Mouse (Mus musculus) frontal cortex, postnatal 25 days (tissue): ENCODE data around the gene Gpr107.
"Not testable (repeated sequence)": the region's sequence is repeated elsewhere in the genome, so short reads cannot be mapped to it uniquely, and the experiment has no call there.

Source experiments
- DNase-seq, 2 experiments: peaks; one replicate each; pipeline ENCODE4 v3.0.0; 2022; ENCODE audit warnings: low spot score in 2 of 2

Gpr107 gene

DNA sequence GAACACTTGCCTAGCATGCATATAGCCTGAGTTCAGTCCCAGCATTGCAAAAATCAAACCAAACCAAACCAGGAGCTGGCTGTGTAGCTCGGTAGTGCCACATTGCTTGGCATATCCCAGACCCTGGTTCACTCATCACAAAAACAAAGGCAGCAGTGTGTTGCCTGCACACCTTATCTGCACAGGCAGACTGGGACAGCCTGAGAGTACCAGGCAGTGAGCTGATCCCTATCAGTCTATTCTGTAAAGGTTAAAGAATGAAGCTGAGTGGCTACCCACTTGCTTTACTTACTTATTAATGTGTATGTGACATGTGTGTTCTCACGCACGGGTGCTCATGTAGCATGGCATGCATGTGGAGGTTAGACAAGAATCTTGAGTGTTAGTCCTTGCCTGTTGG lies 4.7 kb downstream of the Gpr107 start:
- DNase-seq = no peak

DNA sequence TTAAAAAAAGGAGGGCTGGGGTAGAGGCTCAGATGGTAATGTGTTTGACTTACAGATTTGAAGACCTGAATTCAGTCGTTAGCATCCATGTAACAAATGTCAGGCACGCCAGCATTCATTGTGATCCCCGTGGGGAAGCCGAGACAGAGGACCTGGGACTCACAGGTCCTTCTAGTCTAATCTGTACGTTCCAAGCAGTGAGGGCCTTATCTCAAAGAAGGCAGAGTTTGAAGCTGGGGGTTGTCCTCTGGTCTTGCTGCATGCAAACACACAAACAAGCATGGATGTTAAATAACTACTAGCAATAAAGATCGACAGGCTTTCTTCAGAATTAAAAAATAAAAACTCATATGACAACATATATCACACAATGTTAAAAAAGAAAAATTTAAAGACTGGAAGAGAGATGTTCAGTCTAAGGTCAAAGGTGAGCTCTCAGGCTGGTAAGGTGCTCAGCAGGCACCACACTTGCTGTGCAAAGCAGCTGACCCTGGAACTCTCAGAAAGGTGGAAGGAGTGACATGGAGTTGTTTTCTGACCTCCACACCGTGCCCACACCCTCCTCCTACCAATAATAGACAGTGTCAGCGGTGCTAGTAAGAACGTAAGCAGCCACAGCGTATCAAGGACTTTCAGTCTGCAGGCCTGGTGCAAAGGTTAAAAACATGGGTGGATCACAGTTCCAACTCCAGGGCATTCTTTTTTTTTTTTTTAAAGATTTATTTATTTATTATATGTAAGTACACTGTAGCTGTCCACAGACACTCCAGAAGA lies 8.2 kb downstream of the Gpr107 start:
- DNase-seq = no peak

DNA sequence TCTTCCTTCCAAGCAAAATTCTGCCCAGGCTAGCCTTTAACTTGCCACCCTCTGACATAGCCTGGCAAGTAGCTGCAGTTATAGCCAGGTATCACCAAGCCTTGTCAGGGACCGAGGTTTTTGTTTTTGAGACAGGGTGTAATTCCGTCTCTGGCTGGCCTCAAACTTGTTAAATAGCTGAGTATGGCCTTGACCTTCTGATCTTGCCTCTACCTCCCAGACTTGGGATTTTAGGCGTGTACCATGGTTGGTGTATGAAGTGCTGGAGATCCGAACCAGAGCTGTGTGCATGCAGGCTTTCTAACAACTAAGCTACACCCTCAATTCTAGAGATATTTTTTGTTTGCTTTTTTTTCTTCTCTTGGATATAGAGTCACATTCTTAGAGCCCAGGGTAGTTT lies 9.5 kb downstream of the Gpr107 start:
- no peak for DNase-seq

DNA sequence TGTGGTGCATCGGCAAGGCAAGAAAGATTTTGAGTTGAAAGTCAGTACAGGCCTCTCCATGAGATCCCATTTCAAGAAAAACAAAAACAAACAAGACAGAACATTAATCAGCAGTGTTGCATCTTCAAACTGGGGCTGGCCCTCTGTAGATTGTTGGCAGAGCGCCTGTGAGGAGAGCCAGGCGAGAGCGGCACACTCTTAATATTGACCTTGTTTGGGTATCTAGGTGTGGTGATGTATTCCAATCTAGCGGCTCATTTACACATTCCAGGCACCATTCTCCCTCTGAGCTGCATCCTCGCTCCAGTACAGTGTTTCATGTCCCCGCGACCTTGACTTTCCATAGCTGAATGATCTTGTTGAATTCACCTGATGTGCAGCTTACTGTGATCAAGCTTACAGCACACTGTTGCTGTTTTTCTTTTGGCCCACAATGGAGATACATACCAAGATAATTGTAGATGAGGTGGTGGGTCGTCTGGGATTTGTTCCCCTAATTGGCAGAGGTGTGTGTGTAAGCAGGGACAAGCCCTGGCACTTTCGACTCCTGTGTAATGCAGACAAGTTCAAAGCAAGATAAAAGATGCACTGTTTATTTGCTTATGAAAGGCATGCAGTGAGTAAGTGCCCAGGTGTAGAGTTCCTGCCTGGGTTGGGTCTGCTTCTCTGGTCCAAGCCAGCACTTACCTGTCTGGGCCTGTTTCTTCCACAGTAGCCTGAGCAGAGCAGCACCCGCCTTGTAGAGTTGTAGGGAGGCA lies 11.4 kb downstream of the Gpr107 start:
- no peak for DNase-seq

DNA sequence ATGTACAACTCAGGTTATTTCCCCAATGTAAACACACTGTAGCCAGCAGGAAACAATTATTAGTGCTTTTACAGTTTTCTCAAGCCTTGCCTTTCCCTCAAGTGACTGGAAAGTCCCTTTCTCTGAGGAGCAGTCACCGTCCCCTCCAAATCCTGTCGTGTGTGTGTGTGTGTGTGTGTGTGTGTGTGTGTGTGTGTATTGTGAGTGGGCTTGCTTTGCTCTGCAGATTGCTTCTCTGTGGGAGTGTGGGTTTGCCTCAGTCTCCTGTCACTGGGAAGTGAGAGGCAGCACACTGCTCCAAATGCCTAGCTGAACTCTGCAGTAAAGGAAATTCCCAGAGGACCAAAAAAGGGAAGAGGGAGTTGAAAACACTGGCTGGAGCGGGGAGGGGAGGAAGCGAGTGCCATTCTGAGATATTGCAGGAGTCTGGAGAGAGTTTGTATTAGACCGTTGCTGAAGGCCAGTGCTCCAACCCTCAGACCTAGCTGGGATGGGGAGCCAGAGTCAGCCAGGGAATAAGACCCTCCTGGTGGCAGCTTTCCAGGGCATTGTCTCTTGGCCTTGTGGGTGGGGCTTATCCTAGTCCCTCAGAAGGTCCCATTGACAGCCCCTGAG lies 12.8 kb downstream of the Gpr107 start:
- DNase-seq = peak in 1 of 2 experiments; percentile 14

DNA sequence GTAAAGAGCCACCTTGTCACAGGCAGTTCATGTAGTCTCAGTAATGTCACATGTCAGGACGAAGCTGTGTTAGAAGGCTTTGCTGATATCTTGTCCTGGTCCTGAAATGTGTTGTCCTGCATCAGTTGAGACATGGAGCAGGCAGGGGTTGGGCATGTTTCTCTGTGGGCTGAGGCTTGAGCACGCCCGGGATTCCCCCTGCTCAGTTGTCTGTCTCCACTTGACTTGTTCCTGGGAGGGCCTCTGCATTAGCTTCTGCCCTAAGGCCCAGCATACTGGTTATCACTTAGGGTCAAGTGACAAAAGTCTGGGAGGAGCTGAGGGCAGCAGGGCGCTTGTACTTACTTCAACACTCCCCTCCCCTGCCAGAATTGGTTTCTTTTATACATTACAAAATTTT lies 13.4 kb downstream of the Gpr107 start:
- no peak for DNase-seq

DNA sequence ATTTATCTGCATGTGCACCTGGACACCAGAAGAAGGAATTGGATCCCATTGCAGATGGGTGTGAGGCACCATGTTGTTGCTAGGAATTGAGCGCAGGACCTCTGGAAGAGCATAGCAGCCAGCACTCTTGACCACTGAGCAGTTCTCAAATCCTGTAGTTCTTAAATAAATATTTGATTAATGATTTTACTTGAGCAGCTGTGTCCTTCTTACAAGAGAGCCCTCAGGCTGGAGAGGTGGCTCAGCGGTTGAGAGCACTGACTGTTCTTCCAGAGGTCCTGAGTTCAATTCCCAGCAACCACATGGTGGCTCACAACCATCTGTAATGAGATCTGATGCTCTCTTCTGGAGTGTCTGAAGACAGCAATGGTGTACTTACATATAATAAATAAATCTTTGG lies 15.5 kb downstream of the Gpr107 start:
- DNase-seq = not testable (repeated sequence)

DNA sequence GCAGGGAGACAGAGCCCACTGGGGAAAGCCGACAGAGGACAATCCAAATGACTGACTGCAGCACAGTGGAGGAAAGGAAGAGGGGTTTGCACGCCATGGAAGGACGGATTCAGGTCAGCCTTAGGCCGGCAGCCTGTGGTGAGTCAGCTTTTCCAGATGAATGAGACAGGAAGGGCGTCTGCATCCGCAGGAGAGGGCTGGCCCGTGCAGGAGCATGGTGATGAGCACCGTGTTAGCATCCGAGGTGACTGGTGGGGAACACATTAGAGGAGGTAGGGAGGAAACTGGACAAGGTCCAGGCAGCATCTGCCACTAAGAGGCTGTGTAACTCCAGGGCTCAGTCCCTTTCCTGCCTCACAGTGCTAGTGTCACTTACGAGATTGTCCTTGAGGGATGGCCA lies 16.9 kb downstream of the Gpr107 start:
- DNase-seq = no peak

DNA sequence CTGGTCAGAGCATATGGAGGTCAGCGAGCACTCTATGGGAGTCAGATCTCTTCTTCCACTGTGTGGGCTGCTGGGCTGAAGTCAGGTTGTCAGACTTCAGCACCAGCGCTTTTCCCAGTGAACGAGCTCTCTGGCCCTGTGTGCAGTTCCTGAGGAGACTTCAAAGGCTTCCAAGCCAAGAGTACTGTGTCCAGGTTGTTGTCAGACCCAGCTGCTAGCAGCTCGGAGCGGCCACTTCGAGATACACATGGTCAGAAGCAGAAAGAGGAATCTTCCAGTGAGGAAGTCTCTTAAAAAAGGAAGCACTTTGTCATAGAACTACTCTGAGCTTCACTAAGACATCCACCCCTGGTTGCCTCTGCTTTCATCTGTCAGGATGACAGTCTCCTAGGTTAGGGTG lies 18.0 kb downstream of the Gpr107 start:
- no peak for DNase-seq

DNA sequence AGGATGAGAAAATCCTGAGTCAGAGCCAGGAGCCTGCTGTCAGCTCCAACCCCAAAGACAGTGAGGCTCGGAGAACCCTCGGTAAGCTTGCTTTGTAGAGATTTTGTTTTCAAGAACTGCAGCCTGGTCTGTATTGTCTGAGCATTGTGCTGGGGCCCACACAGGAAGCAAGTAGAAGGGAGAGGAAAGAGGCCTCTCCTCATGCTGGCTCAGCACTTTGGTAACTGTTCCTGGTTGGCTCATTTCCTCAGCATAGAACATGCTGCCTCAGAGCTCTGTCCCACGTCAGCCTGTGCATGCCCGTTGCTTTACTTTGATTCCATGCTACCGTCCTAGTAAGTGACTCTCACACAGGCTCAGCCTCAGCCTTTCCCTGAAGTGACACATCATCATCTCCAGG lies 19.9 kb downstream of the Gpr107 start:
- DNase-seq = no peak

DNA sequence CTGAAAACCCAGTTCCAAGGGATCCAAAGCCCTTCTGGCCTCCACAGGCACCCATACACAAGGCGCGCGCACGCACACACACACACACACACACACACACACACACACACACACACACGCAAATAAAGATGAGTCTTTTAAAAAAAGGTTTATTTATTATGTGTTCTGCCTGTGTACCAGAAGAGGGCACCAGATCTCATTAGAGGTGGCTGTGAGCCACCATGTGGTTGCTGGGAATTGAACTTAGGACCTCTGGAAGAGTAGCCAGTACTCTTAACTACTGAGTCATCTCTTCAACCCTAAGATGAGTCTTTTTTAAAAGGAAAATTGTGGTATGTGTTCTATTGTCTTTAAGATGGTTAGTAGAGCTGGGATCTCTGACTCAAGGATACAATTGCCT lies 20.4 kb downstream of the Gpr107 start:
- DNase-seq = no peak

DNA sequence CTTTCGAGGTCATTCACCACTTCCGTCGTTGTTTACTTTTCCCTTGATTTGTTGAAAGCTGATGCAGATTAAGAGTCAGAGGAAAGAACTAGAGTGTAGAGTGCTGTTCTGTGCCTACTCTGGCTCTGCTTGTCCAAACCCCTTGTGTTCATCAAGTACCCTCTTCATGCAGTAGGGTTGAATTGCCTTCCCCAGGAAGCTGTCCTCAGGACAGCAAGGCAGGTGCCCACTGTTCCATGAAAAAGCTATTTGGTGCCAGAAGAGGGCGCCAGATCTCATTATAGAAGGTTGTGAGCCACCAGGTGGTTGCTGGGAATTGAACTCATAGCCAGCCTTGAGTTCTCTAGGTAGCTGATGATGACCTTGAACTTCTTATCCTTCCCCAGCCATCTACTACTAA lies 21.2 kb downstream of the Gpr107 start:
- DNase-seq = no peak

DNA sequence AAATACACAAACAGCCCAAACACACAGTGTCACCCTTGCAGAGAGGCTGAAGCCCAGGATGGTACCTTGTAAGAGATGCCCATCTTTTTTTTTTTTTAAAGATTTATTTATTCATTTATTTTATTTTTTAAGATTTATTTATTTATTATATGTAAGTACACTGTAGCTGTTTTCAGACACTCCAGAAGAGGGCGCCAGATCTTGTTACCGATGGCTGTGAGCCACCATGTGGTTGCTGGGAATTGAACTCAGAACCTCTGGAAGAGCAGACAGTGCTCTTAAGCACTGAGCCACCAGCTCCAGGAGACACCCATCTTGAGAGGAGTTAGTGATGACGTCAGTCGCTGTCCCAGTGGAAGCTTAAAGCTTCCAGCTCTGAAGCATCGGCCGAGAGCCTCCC lies 26.5 kb downstream of the Gpr107 start:
- DNase-seq = not testable (repeated sequence)

DNA sequence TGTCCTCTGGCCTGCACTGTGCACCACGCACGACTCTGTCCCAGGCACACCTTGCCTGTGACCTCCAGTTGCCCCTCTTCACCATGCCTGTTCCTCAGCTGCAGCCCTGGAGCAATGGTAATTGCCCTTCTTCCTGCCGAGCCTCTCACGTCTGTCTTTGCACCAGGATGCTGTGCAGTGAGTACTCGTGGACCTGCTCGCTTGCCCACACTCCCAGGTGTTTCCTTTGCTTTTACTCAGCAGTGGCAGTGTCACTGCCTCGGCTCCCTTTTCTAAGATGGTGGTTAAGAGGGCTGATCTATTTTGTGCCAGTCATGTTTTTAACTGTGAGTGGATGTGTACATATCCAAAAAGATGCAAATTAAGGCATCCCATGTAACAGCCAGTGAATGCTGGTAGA lies 27.4 kb downstream of the Gpr107 start:
- no peak for DNase-seq

DNA sequence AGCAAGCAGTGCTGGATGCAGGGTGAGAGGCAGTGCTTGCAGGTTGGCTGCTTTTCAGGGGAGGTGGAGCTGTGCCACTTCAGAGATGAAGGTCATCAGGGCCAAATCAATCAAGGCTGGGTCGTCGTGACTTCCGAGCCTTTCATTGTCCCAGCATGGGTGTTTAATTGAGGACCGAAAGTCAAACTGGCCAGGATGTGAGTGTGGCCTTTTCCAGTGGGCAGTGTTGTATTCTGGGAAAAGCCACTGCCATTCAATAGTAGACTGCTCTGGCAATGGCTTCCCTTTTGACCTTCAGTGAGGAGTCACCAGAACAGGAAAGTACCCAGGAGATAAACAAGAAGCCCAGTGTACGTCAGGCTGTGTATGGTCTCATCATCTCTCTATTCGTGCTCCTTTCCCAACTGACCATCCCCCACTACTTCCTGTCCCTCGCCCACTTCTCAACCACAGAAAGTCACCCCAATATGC lies 28.0 kb downstream of the Gpr107 start:
- DNase-seq = no peak

DNA sequence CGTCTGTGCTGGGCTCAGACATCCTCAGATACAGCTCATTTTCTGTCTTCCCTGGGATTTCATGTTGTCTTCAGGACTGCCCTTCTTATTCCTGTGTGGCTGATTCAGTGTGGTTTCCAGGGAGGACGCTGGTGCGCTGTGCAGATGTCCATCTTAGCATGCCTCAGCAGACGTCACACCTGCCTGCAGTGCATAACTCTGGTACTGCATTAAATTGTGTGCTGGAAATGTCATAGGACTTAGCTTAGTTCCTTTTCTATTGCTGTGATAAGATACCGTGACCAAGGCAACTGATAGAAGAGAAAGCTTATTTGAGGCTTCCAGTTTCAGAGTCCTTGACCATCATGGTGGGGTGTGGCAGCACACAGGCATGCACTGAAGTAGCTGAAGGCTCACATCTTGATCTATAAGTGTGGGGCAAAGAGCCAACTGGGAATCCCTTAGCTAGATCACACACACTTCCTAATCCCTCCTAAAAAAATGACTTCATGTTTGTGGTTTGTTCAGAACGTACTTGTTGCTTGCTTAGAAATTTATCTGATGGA lies 30.7 kb downstream of the Gpr107 start:
- DNase-seq = no peak

DNA sequence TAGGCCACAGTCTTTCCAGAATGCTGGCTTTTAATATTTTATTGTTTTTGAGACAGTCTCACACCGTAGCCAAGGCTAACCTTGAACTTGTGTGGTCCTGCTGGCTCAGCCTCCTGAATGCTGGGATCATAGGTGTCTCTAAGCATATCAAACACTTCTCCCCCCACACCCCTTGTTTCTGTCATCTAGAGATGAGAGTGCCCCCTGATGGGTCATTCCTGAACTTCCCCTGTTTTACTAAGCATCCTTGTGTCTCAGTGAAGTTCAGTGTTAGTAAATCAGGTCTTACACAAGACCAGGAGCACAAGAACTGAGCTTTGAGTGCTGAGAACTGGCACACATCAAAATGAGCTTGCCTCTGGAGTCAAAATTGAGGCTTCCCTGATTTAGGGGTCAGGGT lies 31.7 kb downstream of the Gpr107 start:
- no peak for DNase-seq

DNA sequence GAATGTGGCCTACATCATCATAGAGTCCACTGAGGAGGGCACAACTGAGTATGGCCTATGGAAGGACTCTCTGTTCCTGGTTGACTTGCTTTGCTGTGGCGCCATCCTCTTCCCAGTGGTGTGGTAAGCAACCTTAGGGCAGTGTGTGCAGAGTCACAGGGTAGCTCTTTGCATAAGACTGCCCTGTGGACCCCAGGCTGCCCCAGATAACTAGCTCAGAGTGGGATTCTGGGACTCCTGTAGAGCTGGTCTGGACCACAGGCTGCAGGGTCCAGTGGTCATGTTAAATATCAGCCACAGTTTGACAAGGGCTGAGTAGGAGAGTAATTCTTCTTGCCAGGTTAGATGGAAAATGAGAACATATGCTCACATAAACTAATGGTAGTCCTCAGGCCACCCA lies 36.6 kb downstream of the Gpr107 start:
- no peak for DNase-seq

DNA sequence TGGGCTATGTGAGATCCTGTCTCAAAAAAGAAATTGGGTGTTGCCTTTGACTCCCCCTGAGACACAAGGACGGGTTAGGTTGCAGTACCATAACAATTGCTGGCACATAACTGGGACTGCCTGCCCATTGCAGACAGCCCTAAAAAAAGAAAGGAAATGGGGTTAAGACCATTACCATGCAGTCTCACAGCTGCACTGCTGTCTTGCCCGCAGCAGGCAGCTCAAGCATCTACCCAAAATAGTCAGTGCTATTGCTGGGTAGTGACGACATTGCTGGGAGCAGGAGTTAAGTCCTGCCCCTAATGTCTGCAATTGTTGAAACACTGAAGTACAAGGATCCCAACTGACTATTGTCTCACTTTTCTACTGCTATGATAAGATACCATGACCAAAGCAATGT lies 37.5 kb downstream of the Gpr107 start:
- DNase-seq = no peak

DNA sequence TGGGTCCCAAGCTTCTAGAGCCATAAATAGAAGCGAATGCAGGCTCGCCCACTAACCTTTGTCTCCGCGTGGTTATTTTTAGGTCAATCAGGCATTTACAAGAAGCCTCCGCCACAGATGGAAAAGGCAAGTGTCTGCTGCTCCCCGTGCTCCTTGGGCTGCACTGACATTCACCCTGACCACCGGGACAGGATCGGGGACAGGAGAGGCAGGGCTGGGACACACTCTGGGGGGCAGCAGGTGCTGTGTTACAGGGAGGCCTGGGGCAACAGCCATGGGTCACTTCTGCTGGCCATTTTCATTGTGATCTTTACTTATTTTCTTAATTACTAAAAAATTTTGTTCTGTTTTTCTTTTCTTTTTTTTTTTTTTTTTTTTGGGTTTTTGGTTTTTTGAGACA lies 39.6 kb downstream of the Gpr107 start:
- no peak for DNase-seq

DNA sequence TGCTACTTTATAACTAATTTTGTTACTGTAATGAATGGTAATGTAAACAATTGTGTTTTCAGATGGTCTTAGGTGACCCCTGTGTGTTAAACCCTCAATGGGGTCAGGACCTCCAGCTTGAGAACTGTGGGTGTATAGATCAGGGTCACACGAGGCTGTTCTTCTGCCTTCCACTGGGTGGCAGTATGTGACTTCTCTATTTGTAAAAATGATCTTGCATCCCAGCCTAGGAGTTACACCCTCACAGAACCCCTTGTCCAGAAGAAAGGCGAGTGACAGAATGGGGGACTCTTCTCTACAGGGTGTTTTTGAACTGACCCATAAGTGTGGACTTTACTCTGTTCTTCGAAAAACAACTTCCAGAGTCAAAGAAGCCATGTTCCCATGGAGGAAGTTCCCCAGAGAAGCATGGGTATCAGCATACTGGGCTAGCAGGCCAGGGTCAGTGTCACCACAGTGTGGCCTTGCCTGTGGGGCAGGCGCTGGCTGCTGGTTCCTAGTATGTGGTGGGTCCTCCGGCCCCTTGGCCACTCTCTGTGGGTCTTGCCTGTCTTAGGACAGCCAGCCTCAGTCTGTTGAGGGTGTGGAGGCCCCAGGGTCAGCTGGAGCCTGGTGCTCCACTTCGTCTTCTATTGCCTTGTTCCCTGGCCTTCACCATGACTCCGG lies 42.4 kb downstream of the Gpr107 start:
- DNase-seq = no peak

DNA sequence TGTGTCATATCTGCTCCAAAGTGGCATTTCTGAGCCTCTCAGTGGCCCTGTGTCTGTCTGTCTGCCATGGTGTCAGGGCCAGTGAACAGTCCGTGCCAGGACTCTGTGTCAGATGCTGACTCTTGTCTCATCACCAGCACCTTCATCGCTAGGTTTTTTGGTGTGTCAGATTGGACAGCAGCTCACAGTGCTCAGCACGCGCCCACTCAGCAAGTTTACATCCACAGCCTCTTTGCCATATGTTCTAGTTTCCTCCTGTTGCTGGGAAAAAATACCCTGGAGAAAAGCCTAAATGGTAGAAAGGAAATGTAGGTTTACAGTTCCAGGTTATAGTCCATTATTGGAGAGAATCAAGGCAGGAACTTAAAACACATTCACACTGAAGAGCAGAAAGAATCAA lies 46.5 kb downstream of the Gpr107 start:
- DNase-seq = no peak
